Mouse (Mus musculus) skeletal muscle tissue, adult 2 months (tissue): ENCODE data around the gene Itih2.
A peak's percentile ranks its signal among the peaks of the same experiment; 100 is the strongest.

Experiments used
- DNase-seq: peaks from one replicate; pipeline ENCODE4 v3.0.0-alpha.2; 2012; ENCODE audit warnings: low read depth, low spot score

Gene Itih2

DNA sequence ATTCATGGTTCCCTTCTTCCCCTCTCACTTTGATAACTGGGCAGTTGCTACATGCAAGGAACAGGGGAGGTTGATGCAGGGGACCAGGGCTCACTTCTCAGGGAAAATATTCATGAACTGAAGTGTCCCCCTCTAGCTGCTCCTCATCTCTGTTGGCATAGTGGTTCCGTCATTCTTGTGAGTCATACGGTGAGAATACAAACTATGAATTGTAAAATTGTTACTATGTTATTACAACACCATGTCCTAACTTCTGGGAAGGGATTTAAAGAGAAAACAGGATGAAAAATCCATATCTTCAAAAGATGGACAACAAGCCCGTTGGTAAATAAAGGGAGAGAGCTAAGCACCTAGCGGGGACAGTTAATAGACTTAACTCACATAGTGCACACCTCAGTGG, at the start of gene Itih2:
Gene Itih2, minus strand, starts transcription at position 101 of the 400 bp plus-strand sequence.
- DNase-seq: no peak

DNA sequence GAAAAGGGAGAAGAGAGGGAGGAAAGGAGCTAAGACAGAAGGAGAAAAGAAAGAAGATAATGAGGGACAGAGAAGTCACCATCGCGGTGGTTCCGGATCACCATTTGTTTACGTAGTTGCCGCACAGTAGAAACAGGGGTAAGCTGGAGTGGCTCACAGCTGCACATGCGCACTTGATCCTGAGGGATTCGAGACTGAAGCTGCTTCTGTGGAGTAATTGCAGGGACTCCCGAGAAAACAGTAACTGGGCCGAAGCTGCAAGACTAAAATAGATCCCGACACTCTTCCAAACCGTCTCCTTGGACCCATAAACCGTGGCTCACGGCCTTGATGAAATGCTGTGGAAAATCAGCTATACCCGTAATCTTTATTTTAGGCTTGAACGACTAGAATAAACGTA, 38.8 kb upstream of the Itih2 start:
- DNase-seq: peak; percentile 59

DNA sequence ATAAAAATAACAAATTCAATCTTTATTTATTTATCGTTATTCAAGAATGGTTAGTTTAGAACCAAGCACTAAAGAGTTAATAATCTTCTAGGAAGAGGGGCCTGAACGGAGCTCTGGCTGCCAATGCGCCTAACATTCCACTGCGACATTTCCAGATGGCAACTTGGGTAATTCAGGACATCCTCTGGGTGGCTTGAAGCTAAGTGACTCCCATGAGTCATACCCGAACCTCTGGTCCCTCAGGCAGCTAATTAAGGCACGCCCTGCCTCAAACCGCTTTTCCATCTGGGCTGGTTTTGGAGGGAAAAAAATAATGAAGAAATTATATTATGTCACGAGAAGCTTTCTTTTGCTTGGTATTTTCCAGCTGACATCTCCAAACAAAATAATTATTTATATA, 36.8 kb upstream of the Itih2 start:
- peak; percentile 47 for DNase-seq

GRCm38 (mm10) chr2:10167283-10167682, 36.1 kb upstream of the Itih2 start:
- DNase-seq: no peak

DNA sequence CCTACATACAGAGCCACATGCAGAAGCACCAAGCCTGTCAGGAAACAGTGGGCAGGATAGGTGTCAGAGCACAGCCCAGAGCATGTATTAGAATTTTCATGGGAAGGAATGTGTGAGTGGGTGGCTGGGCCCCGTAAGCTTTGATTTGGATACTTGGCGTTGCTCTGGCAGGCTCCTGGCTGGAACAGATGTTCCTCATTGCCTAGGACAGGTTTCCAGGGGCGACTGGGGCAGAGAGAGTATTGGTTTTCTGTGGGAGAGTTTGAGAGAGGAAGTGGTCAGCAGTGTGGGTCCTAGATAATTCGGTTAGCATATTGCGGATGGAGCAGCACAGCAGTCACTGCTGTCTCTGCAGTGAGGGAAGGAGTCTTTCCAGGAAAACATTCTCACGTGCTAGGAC, 35.4 kb upstream of the Itih2 start:
- DNase-seq: no peak

DNA sequence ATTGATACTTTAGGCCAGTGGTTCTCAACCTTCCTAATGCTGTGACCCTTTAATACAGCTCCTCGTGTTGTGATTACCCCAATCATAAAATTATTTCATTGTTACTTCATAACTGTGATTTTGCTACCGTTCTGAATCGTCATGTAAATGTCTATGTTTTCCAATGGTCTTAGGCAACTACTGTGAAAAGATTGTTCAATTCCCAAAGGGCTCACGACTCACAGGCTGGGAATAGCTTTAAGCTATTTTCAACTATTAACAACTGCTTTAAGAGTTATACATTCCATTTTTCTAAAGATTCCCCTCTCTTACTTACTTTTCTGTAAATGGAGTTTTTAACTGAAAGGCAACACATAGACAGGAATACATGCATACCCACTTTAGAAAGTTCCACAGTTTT, 30.8 kb upstream of the Itih2 start:
- no peak for DNase-seq

- peak; percentile 34 for DNase-seq
Measured at GRCm38 (mm10) chr2:10157184-10157583, 26.0 kb upstream of the Itih2 start.

DNA sequence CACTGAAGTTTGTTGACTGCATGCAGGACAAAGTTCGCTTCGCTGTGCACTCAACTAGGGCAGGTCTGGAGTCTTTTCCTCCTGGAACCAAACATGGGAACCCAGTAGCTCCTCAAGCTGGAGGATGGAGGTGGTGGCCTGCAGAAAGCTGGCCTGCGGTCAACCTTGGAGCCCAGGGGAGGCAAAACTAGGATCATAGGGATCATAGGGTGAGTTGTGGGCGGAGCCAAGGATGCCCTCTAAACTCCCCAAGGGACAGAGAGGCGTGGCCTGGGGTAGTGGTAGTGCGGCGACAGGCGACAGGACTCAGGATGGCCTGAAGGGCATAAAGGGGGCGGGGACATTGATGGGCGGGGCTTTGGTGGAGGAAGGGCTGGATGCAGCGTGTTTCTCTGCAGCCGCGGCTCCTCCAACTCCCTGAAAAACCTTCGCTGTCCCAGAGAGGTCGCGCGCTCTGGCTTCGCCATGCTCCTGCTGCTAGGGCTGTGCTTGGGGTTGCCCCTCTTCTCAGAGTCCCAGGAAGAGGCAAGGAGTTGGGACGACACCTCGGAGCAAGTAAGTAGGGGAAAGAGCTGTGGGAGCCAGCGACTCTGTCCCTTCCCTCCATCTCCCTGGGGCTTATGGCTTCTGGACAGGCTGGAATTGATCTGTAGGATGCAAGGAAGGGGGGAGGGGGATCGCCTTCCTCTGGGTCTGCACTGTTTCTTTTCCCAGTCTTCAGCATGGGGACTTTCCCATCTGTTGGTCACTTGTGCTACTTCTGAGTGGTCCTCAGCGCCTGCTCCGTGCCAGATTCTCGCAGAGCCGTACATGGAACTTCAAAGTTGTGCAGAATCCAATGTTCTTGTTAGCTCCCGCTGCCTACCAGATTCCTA, 22.2 kb upstream of the Itih2 start, which contains the start of gene Itih5:
Gene Itih5, plus strand, starts transcription at position 371 of the 875 bp plus-strand sequence.
- DNase-seq: peak; percentile 42

DNA sequence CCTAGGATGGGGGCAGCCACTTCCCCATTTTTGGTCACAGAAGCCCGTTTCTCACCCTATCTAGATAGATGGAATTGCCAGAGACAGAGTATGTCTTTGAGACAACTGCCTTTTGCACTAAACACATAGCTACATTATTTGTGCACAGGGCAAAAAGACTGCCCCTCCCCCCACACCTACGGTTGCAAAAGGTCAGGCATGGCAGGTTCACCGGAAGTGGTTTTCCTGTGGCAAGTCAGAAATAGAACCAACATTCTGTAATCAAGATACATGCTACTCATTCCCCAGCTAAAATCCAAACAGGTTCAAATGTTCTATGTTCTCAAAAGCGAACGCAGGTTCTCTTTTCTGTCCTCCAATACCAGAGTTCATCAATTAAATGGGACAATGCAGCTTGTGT, 21.4 kb upstream of the Itih2 start:
- DNase-seq: no peak

DNA sequence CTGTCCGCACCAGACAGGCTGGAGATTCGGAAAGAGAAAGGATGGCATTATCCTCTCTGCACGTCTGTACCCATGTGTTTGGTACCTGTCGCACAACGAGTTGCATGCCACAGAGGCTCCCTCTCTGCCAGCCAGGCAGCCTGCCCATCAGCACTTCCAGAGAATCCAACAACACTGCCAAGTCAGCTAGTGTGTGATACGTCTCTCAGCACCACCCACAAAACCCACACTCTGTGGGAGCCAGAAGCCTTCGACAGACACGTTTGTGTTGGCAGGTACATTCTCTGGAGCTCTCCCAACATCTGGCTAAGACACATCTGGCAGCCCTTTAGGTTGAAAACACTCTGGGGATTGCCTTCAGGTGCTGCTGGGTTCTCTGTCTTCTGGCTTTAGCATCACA, 16.0 kb upstream of the Itih2 start:
- no peak for DNase-seq

DNA sequence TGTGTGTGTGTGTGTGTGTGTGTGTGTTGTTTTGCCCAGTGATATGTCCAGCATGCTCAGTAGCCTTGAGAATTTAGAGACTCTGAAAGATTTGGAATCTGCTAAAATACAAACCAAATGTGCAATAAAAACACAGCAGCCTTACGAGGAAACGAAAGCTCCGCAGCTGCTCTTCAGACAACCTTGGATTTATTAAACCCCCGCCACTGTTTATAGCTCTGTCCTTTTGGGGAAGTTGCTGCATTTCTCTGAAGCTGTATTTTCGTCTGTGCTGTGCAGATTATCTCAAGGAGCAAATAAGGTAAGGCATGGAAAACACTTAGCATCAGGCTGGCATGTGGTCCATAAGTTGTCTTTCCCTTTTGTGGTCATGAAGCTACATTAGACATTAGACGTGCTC, 14.3 kb upstream of the Itih2 start:
- no peak for DNase-seq

DNA sequence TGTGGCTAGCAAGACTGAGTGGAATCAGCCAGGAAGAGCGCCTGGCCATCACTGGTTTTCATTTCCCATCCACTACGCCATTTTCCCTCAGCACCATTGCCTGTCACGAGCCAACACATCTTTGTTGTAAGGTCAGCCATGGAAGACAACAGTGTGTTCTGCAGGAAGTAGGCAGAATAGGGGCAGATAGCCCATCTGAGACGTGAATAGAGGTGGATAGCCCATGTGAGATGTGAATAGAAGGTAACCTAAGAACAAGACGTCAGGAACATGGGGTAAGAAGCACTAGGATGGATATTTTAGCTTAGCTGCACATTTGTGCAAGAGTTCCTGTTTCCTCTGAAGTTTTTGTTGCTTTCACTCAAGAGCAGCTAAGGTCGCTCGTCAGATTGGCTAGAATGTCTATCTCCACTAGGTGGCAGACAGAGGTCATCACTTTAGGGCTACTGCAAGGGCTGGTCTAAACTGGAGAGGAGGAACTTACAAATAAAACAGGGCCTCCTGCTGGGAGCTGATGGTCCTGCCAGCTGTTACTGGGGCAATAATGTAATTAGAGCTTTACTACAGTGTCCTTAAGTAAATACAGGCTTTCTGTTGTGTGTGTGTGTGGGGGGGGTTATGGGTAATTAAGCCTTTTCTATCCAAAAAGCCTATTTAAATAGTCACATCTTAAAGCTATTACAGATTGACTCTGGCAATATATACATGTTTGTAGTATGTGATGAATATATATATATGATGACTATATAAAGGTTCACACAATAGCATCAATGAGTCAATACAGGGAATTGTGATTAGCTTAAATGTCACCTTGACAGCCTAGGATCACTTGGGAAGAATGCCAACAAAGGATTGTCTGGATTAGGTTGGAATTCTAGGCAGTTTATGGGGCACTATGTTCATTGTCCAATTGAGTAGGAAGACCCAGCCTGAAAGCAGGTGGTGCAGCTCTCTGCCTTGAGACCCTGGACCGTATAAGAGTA, 11.6 kb upstream of the Itih2 start:
- DNase-seq: peak; percentile 79

DNA sequence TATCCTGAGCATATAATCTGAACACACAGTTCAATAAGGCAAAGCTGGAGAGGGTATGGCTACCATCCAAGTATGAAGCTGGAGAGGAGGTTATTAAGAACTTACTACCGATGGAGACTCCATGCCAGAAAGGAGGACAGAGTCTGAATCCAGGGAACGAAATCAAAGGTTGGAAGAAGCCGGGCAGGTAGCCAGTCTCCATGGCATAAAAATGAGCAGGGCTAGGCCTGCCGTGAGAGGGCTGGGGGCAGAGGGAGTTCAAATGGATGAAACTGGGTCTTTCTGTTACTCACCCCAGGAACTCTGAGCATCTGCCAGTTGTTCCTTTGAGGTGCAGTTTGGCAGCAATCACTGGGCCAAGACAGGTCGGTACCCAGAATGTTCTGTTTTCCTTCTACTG, 9.3 kb upstream of the Itih2 start:
- no peak for DNase-seq

- DNase-seq: no peak
Measured at GRCm38 (mm10) chr2:10137320-10137719, 6.1 kb upstream of the Itih2 start.

DNA sequence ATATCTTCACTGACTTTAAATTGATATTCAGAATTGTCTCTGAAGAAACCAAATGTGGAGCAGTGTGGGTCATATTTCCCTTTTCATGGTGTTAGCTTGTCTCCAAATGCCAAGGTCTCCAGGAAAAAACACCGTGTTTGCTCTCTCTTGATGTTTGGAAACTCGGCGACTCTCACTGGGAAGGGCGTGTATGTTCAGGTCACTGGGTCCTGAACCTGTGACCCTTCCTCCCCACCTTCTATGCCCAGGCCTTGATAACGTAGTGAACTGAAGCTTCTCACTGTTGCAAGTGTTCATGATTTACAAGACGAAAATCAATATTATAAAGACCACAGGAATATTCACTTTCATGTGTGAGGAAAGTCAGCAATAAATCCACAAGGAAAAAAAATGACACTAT, 2.7 kb upstream of the Itih2 start:
- DNase-seq: no peak

GRCm38 (mm10) chr2:10132128-10132527, 932 bp upstream of the Itih2 start:
- no peak for DNase-seq

GRCm38 (mm10) chr2:10130341-10130990, 730 bp downstream of the Itih2 start:
- peak; percentile 34 for DNase-seq

DNA sequence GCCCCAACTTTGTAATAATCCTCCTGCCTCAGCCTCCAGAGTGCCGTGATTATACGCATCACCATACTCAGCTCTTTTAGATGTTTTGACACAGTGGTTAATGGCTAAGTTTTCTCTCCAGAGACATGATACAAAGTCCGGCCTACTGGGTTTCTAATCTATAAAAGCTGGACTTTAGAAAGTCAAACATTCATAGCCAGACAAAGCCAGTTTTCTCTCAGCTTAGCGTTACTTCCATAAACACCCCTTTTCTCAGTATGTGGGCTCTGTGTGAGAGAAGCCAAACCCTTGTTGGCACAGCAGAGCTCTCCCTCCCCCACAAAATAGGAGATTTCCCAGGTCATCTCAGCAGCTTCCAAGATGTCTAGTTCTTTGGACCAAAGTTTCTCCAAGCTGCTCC, 2.6 kb downstream of the Itih2 start:
- no peak for DNase-seq

DNA sequence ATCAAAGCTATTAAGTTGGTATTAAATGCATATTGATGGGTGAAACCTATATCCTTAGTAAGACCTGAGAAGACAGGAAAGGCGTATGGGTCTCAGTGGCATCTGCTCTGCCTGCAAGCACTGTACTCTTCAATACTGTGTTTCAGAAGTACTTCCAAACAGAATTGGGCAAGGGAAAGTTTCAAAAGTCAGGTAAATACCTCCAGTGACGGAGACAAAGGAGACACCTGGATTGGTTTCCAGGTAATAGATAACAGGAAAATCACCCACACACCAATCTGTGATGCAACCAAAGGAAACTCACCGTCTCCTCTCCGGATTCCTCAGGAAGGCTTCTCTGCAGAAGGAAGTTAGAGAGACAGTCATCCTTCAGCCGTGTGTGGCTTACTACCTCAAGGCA, 3.7 kb downstream of the Itih2 start:
- no peak for DNase-seq

- no peak for DNase-seq
Measured at GRCm38 (mm10) chr2:10126122-10126521, 5.1 kb downstream of the Itih2 start.

GRCm38 (mm10) chr2:10121826-10122225, 9.4 kb downstream of the Itih2 start:
- no peak for DNase-seq

DNA sequence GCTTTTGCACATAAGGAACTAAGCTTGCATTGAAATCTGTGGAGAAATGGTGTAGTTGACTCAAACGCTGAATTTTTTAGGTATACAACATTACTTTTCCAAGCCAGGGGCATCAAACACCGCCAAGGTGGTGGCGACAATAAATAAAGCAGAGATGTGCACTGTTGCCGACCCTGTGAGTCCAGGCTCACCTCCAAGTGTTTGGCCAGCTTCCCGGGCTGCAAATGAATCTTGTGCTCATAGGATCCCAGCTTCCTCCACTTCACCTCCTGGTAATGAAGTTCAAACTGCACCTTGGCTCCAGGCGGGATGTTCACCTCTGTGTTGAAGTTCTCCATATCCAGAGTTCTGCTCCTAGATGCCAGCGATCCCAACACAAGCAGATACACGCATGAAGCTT, 11.9 kb downstream of the Itih2 start:
- no peak for DNase-seq
